Mouse (Mus musculus): Measurements from ENCODE around the gene Grrp1.
A peak's percentile ranks its signal among the peaks of the same experiment; 100 is the strongest.

Gene Grrp1

GRCm38 (mm10) chr4:134243516-134244250 is 10.2 kb downstream of the Grrp1 start, which contains the start of gene E130218I03Rik:
Gene E130218I03Rik, plus strand, starts transcription at chr4:134243662.
- DNase-seq, result no peak

- DNase-seq, result peak in 1 of 2 experiments; percentile 30
Observed at GRCm38 (mm10) chr4:134238686-134239085, 15.2 kb downstream of the Grrp1 start.

- DNase-seq, result peak; percentile 76 to 89
Observed at GRCm38 (mm10) chr4:134238279-134238651, 15.6 kb downstream of the Grrp1 start, which contains the start of gene Cnksr1. Gene Cnksr1, minus strand, starts transcription at chr4:134238399.

GRCm38 (mm10) chr4:134237582-134238278 is 16.2 kb downstream of the Grrp1 start:
- no peak for DNase-seq

GRCm38 (mm10) chr4:134234876-134235275 is 19.0 kb downstream of the Grrp1 start:
- no peak for DNase-seq

DNA sequence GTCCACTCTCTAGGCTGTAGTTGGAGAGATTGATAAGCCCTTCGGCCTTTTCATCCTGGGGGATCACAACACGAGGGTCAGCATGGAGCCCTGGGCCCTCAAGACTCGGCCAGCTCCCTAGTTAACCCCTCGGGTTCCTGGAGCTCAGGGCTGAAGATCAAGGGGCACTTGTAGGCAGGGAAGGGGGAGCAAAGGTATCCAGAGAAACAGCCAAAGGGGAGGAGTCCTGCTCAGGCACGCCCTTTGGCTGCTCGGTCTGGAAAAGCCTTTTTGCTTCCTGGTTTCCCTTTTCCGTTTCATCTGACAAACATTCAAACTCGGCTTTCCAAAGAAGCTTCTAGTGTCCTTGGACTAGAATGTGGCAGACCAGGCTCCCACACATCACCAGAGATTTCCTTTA is 23.5 kb downstream of the Grrp1 start:
- no peak for DNase-seq

DNA sequence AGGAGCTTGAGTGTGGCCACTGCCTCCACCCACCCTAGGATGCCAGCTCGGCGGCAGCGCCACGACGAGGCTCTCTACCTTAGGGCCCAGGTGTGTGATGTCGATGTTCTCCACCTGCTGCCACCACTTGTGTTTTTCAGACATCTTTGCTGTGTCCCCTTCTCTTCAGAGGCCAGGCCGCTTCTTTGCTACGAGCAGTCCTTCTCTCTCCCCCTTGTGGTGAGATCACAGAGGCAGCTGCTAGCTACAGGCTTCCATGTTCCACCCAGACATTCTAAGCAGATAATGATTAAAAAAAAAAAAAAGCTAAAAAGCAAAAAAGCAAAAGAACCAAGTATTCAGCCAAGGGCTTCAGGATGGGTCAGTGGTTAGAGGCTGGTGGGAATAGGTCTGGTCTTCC is 26.7 kb downstream of the Grrp1 start, which contains the start of gene Catsper4:
Gene Catsper4 (minus strand): TSS at position 190 of the 400 bp plus-strand sequence.
- DNase-seq, result no peak

DNA sequence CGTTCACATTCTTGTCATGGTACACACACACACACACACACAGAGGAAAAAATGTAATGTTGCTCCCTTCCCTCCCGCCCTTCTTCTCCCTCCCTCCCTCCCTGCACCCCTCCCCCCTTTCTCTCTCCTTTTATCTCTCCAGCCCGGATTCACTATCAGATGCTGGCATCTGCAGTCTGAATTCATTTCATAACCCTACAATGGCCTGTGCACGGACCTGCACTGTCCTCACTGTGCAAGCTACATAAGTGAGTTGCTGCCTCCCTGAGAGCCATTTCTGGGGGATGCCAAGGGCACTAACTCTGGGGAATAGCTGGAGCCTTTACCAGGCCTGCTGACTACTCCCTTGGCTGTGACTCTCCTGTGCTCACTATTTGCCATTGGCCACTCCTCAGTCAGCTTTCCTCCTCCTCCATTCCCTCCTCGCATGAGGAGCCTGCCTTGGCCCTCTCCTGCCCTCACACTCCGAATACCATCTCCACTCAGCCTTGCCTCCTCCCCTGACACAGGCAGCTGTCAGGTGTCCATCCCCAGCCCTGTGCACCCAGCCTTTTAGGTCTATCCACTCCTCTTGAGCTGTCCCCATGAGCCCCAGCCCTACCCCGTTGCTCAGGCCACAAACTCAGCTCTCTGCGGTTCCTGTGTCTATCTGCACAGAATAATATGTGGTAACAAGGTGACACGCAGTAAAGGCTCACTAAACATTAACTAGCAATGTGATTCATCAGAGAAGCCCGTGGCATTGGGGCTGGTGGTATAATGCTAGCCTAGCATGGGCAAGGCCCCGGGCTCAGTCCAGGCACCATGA is 30.9 kb downstream of the Grrp1 start:
- no peak for DNase-seq

DNA sequence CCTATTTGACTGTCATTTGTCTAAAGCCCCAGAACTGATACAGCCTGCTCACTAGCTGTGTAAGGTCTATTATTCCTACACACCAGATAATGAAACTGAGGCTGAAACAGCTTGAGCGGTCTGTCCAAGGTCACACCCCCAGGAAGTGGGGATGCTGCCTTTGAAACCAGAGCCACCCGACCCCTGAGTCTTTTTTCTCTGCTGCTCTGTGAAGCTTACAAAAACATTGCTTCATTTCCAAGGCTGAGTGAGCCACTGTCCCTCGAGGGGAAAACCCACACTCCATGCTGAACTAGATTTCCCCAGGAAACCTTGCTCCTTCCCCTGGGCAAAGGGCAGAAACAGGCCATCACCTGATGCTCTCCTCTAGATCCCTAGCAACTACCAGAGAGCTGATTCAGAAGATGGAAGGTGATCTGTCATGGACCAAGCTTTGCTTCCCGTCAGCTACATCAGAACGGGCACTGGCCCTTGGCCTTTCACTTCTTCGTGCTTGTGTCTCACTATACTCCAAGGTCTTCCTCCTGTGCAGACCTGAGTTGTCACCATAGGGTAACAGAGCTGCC is 47.3 kb downstream of the Grrp1 start:
- no peak for DNase-seq

DNA sequence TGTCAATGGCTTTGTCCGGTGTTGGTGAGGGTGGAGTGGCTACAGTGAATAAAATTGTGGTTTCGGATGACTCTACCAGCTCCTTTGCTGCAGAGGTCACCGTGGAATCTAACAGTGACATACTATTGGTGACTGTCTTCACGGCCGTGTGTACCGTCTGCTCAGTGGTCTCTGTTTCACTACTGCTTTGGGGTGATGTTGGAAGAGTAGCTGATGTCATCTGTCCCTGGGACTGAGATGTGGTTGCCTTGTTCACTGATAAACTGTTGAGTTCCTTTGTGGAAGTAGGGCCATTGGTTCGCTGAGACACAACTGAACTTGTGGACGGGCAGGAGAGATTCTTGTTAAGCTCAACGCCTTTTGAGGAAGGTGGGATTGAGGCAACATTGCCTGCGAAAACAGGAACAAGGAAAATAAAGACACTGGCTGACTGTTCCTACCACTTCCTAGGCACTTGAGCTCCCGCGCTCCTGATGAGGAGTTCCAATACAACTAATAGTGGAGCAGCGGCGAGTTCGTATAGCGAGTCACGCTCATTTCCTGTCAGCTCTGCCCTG is 50.5 kb downstream of the Grrp1 start:
- DNase-seq, result no peak

GRCm38 (mm10) chr4:134202904-134203303 is 51.0 kb downstream of the Grrp1 start, which contains the start of gene Gm7534:
Gene Gm7534, minus strand, starts transcription at chr4:134203004.
- no peak for DNase-seq

Data from cerebellum, postnatal 25 days (tissue).